Mouse (Mus musculus) heart, postnatal 0 days (tissue): ENCODE results near the gene Ttc23. TPM values are rescaled to one million over a fixed set of nuclear protein-coding genes. Genes with fewer than 3 reads are reported as not detected.

Experiments
- ATAC-seq: fragments of 200-750 bp; cut with Nextera tagmentation; 2 replicates; pipeline ENCODE4 v1.8.0; 2017; ENCODE audit warnings: low read depth, moderate number of reproducible peaks, moderate library complexity; ENCODE audit not compliant: insufficient read depth
- DNase-seq: peaks from one replicate; pipeline ENCODE4 v3.0.0-alpha.2; 2016; ENCODE audit warnings: low spot score
- H3K27ac ChIP-seq: fragments of 300-500 bp; sonication (generic); 2 replicates; pipeline ENCODE4 v1.5.1; 2014; ENCODE audit warnings: low read depth, mild to moderate bottlenecking
- H3K27me3 ChIP-seq: fragments of 300-500 bp; sonication (generic); 2 replicates; pipeline ENCODE4 v1.6.1; 2014; ENCODE audit warnings: low read length, mixed read lengths; ENCODE audit not compliant: control insufficient read depth, insufficient read depth
- H3K36me3 ChIP-seq: fragments of 300-500 bp; sonication (generic); replicated peaks from 2 replicates; pipeline ENCODE4 v1.6.1; 2014; ENCODE audit warnings: low read length, mixed read lengths; ENCODE audit not compliant: control insufficient read depth, insufficient read depth
- H3K4me1 ChIP-seq: fragments of 300-500 bp; sonication (generic); 2 replicates; pipeline ENCODE4 v1.6.1; 2014; ENCODE audit warnings: antibody characterized with exemption; ENCODE audit not compliant: control insufficient read depth, insufficient read depth
- H3K4me2 ChIP-seq: fragments of 300-500 bp; sonication (generic); 2 replicates; pipeline ENCODE4 v1.6.1; 2014; ENCODE audit warnings: low read depth, mild to moderate bottlenecking, low read length, moderate library complexity
- H3K4me3 ChIP-seq: fragments of 300-500 bp; sonication (generic); 2 replicates; pipeline ENCODE4 v1.5.1; 2014; ENCODE audit warnings: low read depth, low read length
- H3K9ac ChIP-seq: fragments of 300-500 bp; sonication (generic); replicated peaks from 2 replicates; pipeline ENCODE4 v1.6.1; 2014; ENCODE audit warnings: low read depth, low read length, mixed read lengths
- H3K9me3 ChIP-seq: fragments of 300-500 bp; sonication (generic); replicated peaks from 2 replicates; pipeline ENCODE4 v1.6.1; 2016; ENCODE audit warnings: low read length; ENCODE audit not compliant: control insufficient read depth
- CTCF ChIP-seq: IDR thresholded peaks from 2 replicates; pipeline ENCODE4 v1.5.1; 2016; ENCODE audit warnings: antibody characterized with exemption, control low read depth, low read depth
- EP300 ChIP-seq: IDR thresholded peaks from 2 replicates; pipeline ENCODE4 v1.6.1; 2016; ENCODE audit warnings: antibody characterized with exemption, low read depth
- WGBS: fragments of 180-500 bp; shearing (Covaris S2); extraction: QIAGEN DNeasy Blood & Tissue Kit; methylation state at CpG from one replicate; pipeline ENCODE4 v1.1.7; 2014; 5-methylcytosine and 5-hydroxymethylcytosine counted together
- polyA plus RNA-seq: library from polyadenylated mRNA; unstranded; fragments of >200 nt; fragmentation: Nextera tagmentation; extraction: Ambion mirVana; gene quantifications from 2 replicates; pipeline ENCODE4 v1.2.1, GENCODE M21; 2015
- total RNA-seq: library from RNA; depleted of rRNA; stranded (reverse); fragments of >200 nt; gene quantifications from 2 replicates; pipeline ENCODE4 v1.2.3, GENCODE M21; 2014; ENCODE audit warnings: low replicate concordance

Gene Ttc23
- total and polyA plus RNA-seq, 2 experiments from 2014 or later, result 12.7 to 16.4 TPM

DNA sequence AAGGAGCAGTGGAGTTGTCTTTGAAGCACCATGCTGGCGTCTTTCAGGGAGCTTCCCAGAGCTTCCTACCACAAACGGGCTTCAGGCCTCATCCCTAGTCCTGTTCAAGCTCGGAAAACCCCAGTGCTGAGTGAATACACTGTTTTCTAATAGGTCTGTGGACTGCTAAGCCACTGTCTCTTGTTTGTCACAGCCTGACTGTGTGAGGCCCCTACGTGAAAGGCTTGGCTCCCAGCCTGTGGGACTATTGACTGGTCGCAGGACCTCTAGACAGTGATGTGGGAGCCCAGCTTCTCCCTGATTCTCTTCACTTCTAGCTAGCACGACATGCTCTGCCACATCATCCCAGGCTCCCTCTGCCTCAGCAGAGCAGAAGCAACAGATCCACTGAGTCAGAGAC, 61.0 kb downstream of the Ttc23 start:
- Histone ChIP-seq H3K4me2 (no peak overlapping the region), H3K4me3 (no peak overlapping the region), H3K9me3 (no peaks in the 10 kb centered on the region), H3K9ac (no peak overlapping the region), H3K36me3 (peaks cover 27% of the 10 kb centered on the region), H3K27me3 (no peaks in the 10 kb centered on the region), H3K4me1 (no peaks in the 10 kb centered on the region), H3K27ac (no peak overlapping the region)
- ATAC-seq, result no peak
- no peak for DNase-seq
- TF ChIP-seq CTCF (no peak), EP300 (no peak)
- 72% methylated on average over 6 of the region's 6 CpGs for WGBS

DNA sequence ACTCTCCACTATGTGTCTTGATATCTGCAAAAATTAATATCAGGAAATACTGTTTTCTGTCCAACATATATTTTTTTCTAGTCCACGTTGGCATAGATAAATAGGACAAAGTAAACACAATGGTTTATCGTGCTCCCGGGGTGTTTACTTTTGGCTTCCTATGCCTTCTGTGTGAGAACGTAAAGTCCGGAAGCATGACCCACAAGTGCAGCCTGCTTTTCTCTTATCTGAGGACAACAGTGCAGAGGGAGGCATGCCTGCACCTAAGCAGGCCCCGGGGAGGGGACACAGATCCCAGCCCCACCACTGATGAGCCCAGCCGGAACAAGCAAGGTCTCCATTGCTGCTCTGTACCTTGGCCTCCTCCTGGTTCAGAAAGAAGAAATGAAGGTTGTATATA, 63.0 kb downstream of the Ttc23 start:
- no peak overlapping the region for H3K27ac ChIP-seq
- H3K9me3 ChIP-seq, result no peaks in the 10 kb centered on the region
- no peaks in the 10 kb centered on the region for H3K27me3 ChIP-seq
- ATAC-seq (no peak), DNase-seq (no peak)
- peaks cover 29% of the 10 kb centered on the region for H3K36me3 ChIP-seq
- 48% methylated on average over 7 of the region's 7 CpGs for WGBS
- H3K9ac ChIP-seq, result no peak overlapping the region
- no peak overlapping the region for H3K4me2 ChIP-seq
- H3K4me3 ChIP-seq, result no peak overlapping the region
- peaks cover 10% of the 10 kb centered on the region for H3K4me1 ChIP-seq
- TF ChIP-seq CTCF, result no peak
- no peak for TF ChIP-seq EP300

DNA sequence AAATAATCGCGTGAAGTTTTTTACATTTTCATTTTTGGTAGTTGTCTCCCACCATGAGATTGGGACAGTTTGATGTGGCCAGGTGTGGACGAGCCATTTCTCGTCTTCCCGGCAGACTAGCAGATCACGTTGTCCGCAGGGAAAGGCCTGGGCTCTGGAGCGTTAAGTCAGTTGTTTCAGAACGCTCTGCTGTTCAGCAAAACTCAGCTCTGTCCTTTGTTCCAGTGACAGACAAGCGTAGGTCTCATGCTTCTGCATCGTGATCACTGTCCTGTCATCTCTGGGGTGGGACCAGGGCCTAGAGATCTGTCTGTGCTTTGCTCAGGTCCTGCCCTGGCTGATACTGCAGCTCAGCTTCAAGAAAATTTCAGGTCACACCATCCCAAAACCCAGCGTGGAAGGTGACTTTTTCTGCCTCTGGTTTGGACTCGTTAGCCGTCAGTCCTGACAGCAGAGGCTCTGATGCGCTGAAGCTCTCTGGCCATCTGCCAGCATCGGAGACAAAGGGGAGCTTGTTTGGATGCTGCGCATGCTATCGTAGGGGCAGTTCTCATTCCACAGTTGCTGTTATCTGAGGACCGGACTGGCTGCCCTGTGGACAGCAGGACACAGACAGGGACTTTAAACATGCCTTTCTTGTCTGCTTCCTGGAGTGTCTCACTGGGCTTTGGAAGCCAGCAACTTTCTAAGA, 66.8 kb downstream of the Ttc23 start:
- H3K9ac ChIP-seq, result no peak overlapping the region
- no peak overlapping the region for H3K4me3 ChIP-seq
- H3K4me2 ChIP-seq, result peak overlapping the region; percentile 20; the same call in 1 of the 2 replicates
- TF ChIP-seq EP300 (no peak), CTCF (no peak)
- ATAC-seq, result no peak
- 43% methylated on average over 19 of the region's 19 CpGs for WGBS
- H3K27ac ChIP-seq, result peak overlapping the region; percentile 44
- peaks cover 28% of the 10 kb centered on the region for H3K4me1 ChIP-seq
- H3K27me3 ChIP-seq, result no peaks in the 10 kb centered on the region
- H3K36me3 ChIP-seq, result peaks cover 29% of the 10 kb centered on the region
- no peaks in the 10 kb centered on the region for H3K9me3 ChIP-seq
- DNase-seq, result peak; percentile 51

DNA sequence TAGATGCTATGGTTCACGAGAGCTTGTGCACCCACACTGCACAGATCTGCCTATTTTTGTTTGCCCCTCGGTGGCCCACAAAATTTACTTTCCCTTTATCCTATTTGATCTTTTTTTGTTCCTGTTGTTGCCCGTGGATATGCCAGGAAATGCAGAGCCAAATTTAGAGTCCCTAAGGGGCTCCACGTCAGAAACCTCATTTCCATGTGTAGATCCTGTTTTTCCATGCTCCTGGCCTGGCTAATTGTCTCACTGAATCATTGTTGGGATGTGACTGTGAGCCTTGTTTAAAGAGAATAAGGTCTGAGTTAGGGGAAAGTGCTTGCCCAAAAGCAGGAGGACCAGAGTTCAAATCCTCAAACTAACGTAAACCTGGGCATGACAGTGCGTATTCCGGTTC, 68.0 kb downstream of the Ttc23 start:
- peak overlapping the region; percentile 44 for H3K27ac ChIP-seq
- TF ChIP-seq CTCF (no peak), EP300 (no peak)
- 66% methylated on average over 7 of the region's 7 CpGs for WGBS

DNA sequence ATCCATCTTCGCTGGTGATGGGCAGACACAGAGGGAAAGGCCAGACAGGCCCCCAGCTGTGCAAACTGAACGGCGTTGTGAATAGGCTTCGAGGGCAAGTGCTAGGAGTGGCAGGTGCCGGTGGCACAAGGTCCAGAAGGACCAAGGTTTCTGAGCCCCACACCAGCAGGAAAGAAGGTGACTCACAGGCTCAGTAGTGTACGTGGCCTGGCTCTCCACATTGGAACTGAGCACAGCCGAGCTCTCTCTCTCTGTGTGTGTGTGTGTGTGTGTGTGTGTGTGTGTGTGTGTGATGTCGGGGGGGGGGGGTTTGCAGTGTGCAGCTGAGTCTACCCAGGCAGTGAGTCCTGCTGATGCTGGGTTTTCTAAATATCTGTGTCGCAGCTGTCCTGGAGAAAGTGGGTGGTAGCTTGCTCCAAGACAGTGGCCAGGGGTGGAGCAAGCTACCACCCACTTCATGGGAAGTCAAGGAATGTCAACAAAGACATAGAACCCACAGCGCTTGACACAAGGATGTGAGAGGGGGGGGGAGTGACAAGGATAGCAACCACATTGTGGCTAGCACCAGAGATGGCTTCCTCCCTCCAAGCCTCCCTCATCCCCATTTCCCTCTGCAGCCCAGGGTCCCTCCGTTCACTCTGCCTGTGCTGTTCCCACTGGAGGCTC, 69.1 kb downstream of the Ttc23 start:
- TF ChIP-seq CTCF, result no peak
- no peak for TF ChIP-seq EP300
- ATAC-seq, result no peak; the same call in 1 of the 2 replicates
- Histone ChIP-seq H3K27ac (no peak overlapping the region), H3K27me3 (no peaks in the 10 kb centered on the region), H3K4me2 (no peak overlapping the region), H3K4me3 (no peak overlapping the region), H3K4me1 (peaks cover 33% of the 10 kb centered on the region), H3K9me3 (no peaks in the 10 kb centered on the region), H3K9ac (no peak overlapping the region), H3K36me3 (peaks cover 18% of the 10 kb centered on the region)
- 76% methylated on average over 11 of the region's 11 CpGs for WGBS
- no peak for DNase-seq

More for the DNA sequence above, 68.0 kb downstream of the Ttc23 start:
- Histone ChIP-seq H3K36me3 (peaks cover 23% of the 10 kb centered on the region), H3K4me2 (no peak overlapping the region), H3K4me1 (peaks cover 33% of the 10 kb centered on the region), H3K27me3 (no peaks in the 10 kb centered on the region), H3K4me3 (no peak overlapping the region), H3K9ac (no peak overlapping the region), H3K9me3 (no peaks in the 10 kb centered on the region)
- no peak for DNase-seq
- ATAC-seq, result no peak
